Mouse (Mus musculus): Measurements from ENCODE around the gene Slc25a25. TPM values are rescaled to one million over a fixed set of nuclear protein-coding genes. Genes with fewer than 3 reads are reported as not detected.

The Slc25a25 gene
- polyA plus RNA-seq, 1 experiment, result 11.2 TPM

DNA sequence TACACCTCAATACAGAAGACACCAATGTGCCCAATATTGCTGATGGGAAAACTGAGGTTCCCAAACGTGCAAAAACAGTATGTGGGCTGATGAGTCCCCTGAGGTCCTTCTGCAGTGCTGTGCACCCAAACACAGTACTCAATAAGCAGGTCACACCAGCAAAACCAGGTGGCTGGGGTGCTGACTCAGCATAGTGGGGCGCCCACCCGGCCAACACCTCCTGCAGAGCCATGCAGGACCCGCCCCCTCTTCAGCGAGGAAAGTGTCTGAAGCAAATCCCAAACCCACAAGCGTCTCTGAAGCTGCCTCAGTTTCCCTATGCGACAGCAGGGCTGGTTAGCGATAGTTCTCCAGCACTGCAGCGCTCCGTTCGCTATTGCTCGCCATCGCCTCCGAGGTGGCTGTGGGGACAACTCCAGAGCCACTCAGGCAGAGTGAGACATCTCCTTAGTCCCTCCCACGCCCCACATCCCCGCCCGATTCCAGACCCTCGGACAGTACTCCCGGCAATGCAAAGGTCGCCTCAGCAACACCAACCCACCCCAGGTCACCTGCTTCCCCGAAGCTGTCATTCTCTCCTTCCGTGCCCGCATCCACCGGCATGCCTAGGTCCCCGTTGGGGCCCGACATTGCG is 70.0 kb downstream of the Slc25a25 start:
- peaks cover 5% of the 10 kb centered on the region for H3K27me3 ChIP-seq (ENCODE audit: control insufficient read depth, insufficient read depth, insufficient read length)
- no peak for TF ChIP-seq CTCF (IDR thresholded peaks at IDR 0.05; ENCODE audit: control insufficient read depth, insufficient read depth, insufficient read length)
- TF ChIP-seq CEBPB (IDR thresholded peaks at IDR 0.05; ENCODE audit: low read depth), result no peak
- TF ChIP-seq USF1 (IDR thresholded peaks at IDR 0.05; ENCODE audit: low read depth), result no peak
- TF ChIP-seq MYOG (IDR thresholded peaks at IDR 0.05; ENCODE audit: control insufficient read depth, extremely low read depth, insufficient read length), result no peak
- TF ChIP-seq MYOD1 (IDR thresholded peaks at IDR 0.05; ENCODE audit: control insufficient read depth, insufficient read length, low read depth), result no peak
- TF ChIP-seq MAX (IDR thresholded peaks at IDR 0.05), result no peak
- TF ChIP-seq FOSL1 (IDR thresholded peaks at IDR 0.05; ENCODE audit: insufficient read depth, low read length, poor library complexity, severe bottlenecking), result no peak
- no peaks in the 10 kb centered on the region for H3K79me3 ChIP-seq (ENCODE audit: low read depth)

DNA sequence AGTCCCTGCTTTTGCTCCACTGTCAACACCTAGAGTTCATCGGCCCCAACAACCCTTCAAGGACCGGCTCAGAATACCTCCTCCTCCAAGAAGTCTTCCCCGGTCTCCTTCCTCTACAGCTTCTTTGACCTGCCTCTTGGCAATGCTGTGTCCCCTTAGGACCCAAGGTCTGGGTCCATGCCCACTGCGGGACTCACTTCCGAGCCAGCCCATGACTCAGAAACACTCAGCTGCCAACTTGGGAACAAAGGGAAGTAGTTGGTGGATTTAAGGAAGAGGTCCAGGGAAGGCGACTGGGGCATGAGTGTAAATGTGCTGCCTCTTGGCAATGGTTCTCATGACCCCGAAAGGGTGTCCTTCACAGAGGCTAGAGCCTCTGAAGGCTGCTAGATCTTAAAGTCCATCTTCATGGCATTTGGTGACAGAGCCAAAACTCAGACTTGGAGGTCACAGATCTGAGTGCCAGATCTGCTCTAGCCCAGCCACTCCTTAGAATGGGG is 71.2 kb downstream of the Slc25a25 start:
- Histone ChIP-seq H3K4me3 (ENCODE audit: insufficient read depth, poor library complexity, severe bottlenecking) (no peak overlapping the region), H3ac (ENCODE audit: control insufficient read depth, insufficient read length, low read depth) (no peak overlapping the region), H3K36me3 (ENCODE audit: control insufficient read depth, insufficient read depth) (peaks cover 36% of the 10 kb centered on the region), H3K79me3 (ENCODE audit: low read depth) (no peaks in the 10 kb centered on the region), H3K27me3 (ENCODE audit: control insufficient read depth, insufficient read depth, insufficient read length) (peaks cover 3% of the 10 kb centered on the region), H3K79me2 (ENCODE audit: control insufficient read depth, insufficient read depth) (peaks cover 14% of the 10 kb centered on the region)
- TF ChIP-seq USF1 (IDR thresholded peaks at IDR 0.05; ENCODE audit: low read depth), result no peak
- TF ChIP-seq FOSL1 (IDR thresholded peaks at IDR 0.05; ENCODE audit: insufficient read depth, low read length, poor library complexity, severe bottlenecking), result no peak
- TF ChIP-seq CTCF (IDR thresholded peaks at IDR 0.05; ENCODE audit: control insufficient read depth, insufficient read depth, insufficient read length), result no peak
- no peak for TF ChIP-seq MYOG (IDR thresholded peaks at IDR 0.05; ENCODE audit: control insufficient read depth, extremely low read depth, insufficient read length)
- no peak for TF ChIP-seq MYOD1 (IDR thresholded peaks at IDR 0.05; ENCODE audit: control insufficient read depth, insufficient read length, low read depth)

More for the DNA sequence above, 70.0 kb downstream of the Slc25a25 start:
- peak overlapping the region; percentile 61 for H3K4me3 ChIP-seq (ENCODE audit: insufficient read depth, poor library complexity, severe bottlenecking)
- peaks cover 14% of the 10 kb centered on the region for H3K79me2 ChIP-seq (ENCODE audit: control insufficient read depth, insufficient read depth)
- H3ac ChIP-seq (ENCODE audit: control insufficient read depth, insufficient read length, low read depth), result peak overlapping the region; percentile 73
- peaks cover 26% of the 10 kb centered on the region for H3K36me3 ChIP-seq (ENCODE audit: control insufficient read depth, insufficient read depth)

GRCm38 (mm10) chr2:32376963-32377362 is 74.3 kb downstream of the Slc25a25 start:
- no peak for TF ChIP-seq FOSL1 (IDR thresholded peaks at IDR 0.05; ENCODE audit: insufficient read depth, low read length, poor library complexity, severe bottlenecking)
- no peak for TF ChIP-seq MYOG (IDR thresholded peaks at IDR 0.05; ENCODE audit: control insufficient read depth, extremely low read depth, insufficient read length)
- TF ChIP-seq CEBPB (IDR thresholded peaks at IDR 0.05; ENCODE audit: low read depth), result no peak
- no peak for TF ChIP-seq MYOD1 (IDR thresholded peaks at IDR 0.05; ENCODE audit: control insufficient read depth, insufficient read length, low read depth)
- TF ChIP-seq CTCF (IDR thresholded peaks at IDR 0.05; ENCODE audit: control insufficient read depth, insufficient read depth, insufficient read length), result no peak
- TF ChIP-seq USF1 (IDR thresholded peaks at IDR 0.05; ENCODE audit: low read depth), result no peak
- TF ChIP-seq MAX (IDR thresholded peaks at IDR 0.05), result no peak
- H3K79me2 ChIP-seq (ENCODE audit: control insufficient read depth, insufficient read depth), result peaks cover 14% of the 10 kb centered on the region
- no peak overlapping the region for H3ac ChIP-seq (ENCODE audit: control insufficient read depth, insufficient read length, low read depth)
- H3K4me3 ChIP-seq (ENCODE audit: insufficient read depth, poor library complexity, severe bottlenecking), result no peak overlapping the region
- H3K27me3 ChIP-seq (ENCODE audit: control insufficient read depth, insufficient read depth, insufficient read length), result no peaks in the 10 kb centered on the region
- H3K79me3 ChIP-seq (ENCODE audit: low read depth), result no peaks in the 10 kb centered on the region
- peaks cover 63% of the 10 kb centered on the region for H3K36me3 ChIP-seq (ENCODE audit: control insufficient read depth, insufficient read depth)

GRCm38 (mm10) chr2:32375317-32375940 is 75.8 kb downstream of the Slc25a25 start:
- TF ChIP-seq MYOG (IDR thresholded peaks at IDR 0.05; ENCODE audit: control insufficient read depth, extremely low read depth, insufficient read length) (no peak), MAX (IDR thresholded peaks at IDR 0.05) (no peak), CTCF (IDR thresholded peaks at IDR 0.05; ENCODE audit: control insufficient read depth, insufficient read depth, insufficient read length) (no peak), FOSL1 (IDR thresholded peaks at IDR 0.05; ENCODE audit: insufficient read depth, low read length, poor library complexity, severe bottlenecking) (no peak), CEBPB (IDR thresholded peaks at IDR 0.05; ENCODE audit: low read depth) (no peak), USF1 (IDR thresholded peaks at IDR 0.05; ENCODE audit: low read depth) (no peak), MYOD1 (IDR thresholded peaks at IDR 0.05; ENCODE audit: control insufficient read depth, insufficient read length, low read depth) (no peak)
- Histone ChIP-seq H3ac (ENCODE audit: control insufficient read depth, insufficient read length, low read depth) (no peak overlapping the region), H3K79me2 (ENCODE audit: control insufficient read depth, insufficient read depth) (peaks cover 2% of the 10 kb centered on the region), H3K27me3 (ENCODE audit: control insufficient read depth, insufficient read depth, insufficient read length) (no peaks in the 10 kb centered on the region), H3K36me3 (ENCODE audit: control insufficient read depth, insufficient read depth) (peaks cover 76% of the 10 kb centered on the region), H3K79me3 (ENCODE audit: low read depth) (no peaks in the 10 kb centered on the region), H3K4me3 (ENCODE audit: insufficient read depth, poor library complexity, severe bottlenecking) (no peak overlapping the region)

DNA sequence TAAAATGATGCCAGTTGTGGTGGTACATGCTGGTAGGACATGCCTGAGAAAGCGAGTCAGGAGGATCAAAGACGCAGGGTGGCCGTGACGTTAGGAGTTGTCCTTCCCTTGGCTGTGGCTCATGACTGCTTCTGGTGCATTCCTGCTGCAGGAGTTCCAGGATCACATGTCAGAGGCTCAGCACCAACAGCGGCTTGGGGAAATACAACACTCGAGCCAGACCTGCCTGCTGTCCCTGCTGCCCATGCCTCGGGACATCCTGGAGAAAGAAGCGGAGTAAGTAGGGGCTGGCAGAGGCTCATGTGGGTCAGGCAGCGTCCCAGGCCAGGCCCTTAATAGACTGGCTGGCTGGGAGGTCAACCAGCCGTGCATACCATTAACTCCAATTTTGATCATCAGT is 77.1 kb downstream of the Slc25a25 start:
- H3K79me2 ChIP-seq (ENCODE audit: control insufficient read depth, insufficient read depth), result no peaks in the 10 kb centered on the region
- no peak overlapping the region for H3K4me3 ChIP-seq (ENCODE audit: insufficient read depth, poor library complexity, severe bottlenecking)
- no peaks in the 10 kb centered on the region for H3K27me3 ChIP-seq (ENCODE audit: control insufficient read depth, insufficient read depth, insufficient read length)
- no peaks in the 10 kb centered on the region for H3K79me3 ChIP-seq (ENCODE audit: low read depth)
- H3ac ChIP-seq (ENCODE audit: control insufficient read depth, insufficient read length, low read depth), result no peak overlapping the region
- no peak for TF ChIP-seq MYOD1 (IDR thresholded peaks at IDR 0.05; ENCODE audit: control insufficient read depth, insufficient read length, low read depth)
- no peak for TF ChIP-seq FOSL1 (IDR thresholded peaks at IDR 0.05; ENCODE audit: insufficient read depth, low read length, poor library complexity, severe bottlenecking)
- TF ChIP-seq CTCF (IDR thresholded peaks at IDR 0.05; ENCODE audit: control insufficient read depth, insufficient read depth, insufficient read length), result no peak
- TF ChIP-seq CEBPB (IDR thresholded peaks at IDR 0.05; ENCODE audit: low read depth), result no peak
- no peak for TF ChIP-seq USF1 (IDR thresholded peaks at IDR 0.05; ENCODE audit: low read depth)
- TF ChIP-seq MAX (IDR thresholded peaks at IDR 0.05), result no peak
- TF ChIP-seq MYOG (IDR thresholded peaks at IDR 0.05; ENCODE audit: control insufficient read depth, extremely low read depth, insufficient read length), result no peak
- H3K36me3 ChIP-seq (ENCODE audit: control insufficient read depth, insufficient read depth), result peaks cover 82% of the 10 kb centered on the region
